Mouse (Mus musculus) small intestine, adult 2 months (tissue): ENCODE measurements around the gene Dpysl5.

Source experiments
- CTCF ChIP-seq: fragments of 200-500 bp; IDR thresholded peaks from 2 replicates; pipeline ENCODE4 v1.5.1; 2012; ENCODE audit warnings: low read depth, mild to moderate bottlenecking, control low read depth, inconsistent platforms, low read length, moderate library complexity, mixed read lengths; ENCODE audit not compliant: insufficient replicate concordance, insufficient read length; ENCODE audit errors: extremely low read depth
- POLR2A ChIP-seq: fragments of 200-500 bp; IDR thresholded peaks from 2 replicates; pipeline ENCODE4 v1.6.1; 2012; ENCODE audit warnings: low read depth, mild to moderate bottlenecking, control low read depth, inconsistent platforms, low read length, moderate library complexity

- TF ChIP-seq CTCF, result no peak
- TF ChIP-seq POLR2A, result no peak
Observed at GRCm38 (mm10) chr5:30751071-30751470, 39.7 kb downstream of the Dpysl5 start.
